Mouse (Mus musculus): ENCODE results near the gene Katnbl1. TPM values are rescaled to one million over a fixed set of nuclear protein-coding genes. Genes with fewer than 3 reads are reported as not detected.

The Katnbl1 gene
- total and polyA plus RNA-seq, 2 experiments from 2014 or later, result 3.5 to 13.3 TPM

GRCm38 (mm10) chr2:112460557-112460956 lies 81.5 kb downstream of the Katnbl1 start:
- TF ChIP-seq EP300 (IDR thresholded peaks at IDR 0.05; ENCODE audit: low read depth) (no peak), CTCF (IDR thresholded peaks at IDR 0.05; ENCODE audit: low read depth) (no peak)
- DNase-seq (ENCODE audit: low spot score) (no peak), ATAC-seq (ENCODE audit: insufficient read depth, low read depth) (no peak)
- H3K27ac ChIP-seq (ENCODE audit: low read depth), result no peak overlapping the region
- WGBS, result 89% methylated on average over 3 of the region's 3 CpGs
- no peaks in the 10 kb centered on the region for H3K27me3 ChIP-seq (ENCODE audit: control insufficient read depth, insufficient read depth, low read length)
- no peak overlapping the region for H3K4me3 ChIP-seq (ENCODE audit: low read depth, low read length)
- no peaks in the 10 kb centered on the region for H3K9me3 ChIP-seq (replicated peaks; ENCODE audit: control insufficient read depth, low read length)
- no peak overlapping the region for H3K9ac ChIP-seq (replicated peaks; ENCODE audit: low read depth, low read length)
- no peak overlapping the region for H3K4me2 ChIP-seq (ENCODE audit: low read depth, low read length)
- peaks cover 26% of the 10 kb centered on the region for H3K36me3 ChIP-seq (replicated peaks; ENCODE audit: control insufficient read depth, insufficient read depth, low read length)
- peaks cover 7% of the 10 kb centered on the region; the same call in 1 of the 2 replicates for H3K4me1 ChIP-seq (ENCODE audit: control insufficient read depth, insufficient read depth)

Other genes with a start within 250 kb of the Katnbl1 start
- gene Olfr1316, start 244.2 kb upstream of the Katnbl1 start, total RNA-seq (2014; rRNA removed; ENCODE audit: low replicate concordance), result not detected in 2 replicates
- gene Olfr1316, start 244.2 kb upstream of the Katnbl1 start, polyA plus RNA-seq (2015; fragmentation: Nextera tagmentation; extraction: Ambion mirVana), result not detected in 2 replicates
- gene Olfr1317, start 238.9 kb upstream of the Katnbl1 start, total RNA-seq (2014; rRNA removed; ENCODE audit: low replicate concordance), result not detected in 2 replicates
- not detected in 2 replicates for gene Olfr1317, start 238.9 kb upstream of the Katnbl1 start, polyA plus RNA-seq (2015; fragmentation: Nextera tagmentation; extraction: Ambion mirVana)
- gene Olfr1318, start 225.0 kb upstream of the Katnbl1 start, total RNA-seq (2014; rRNA removed; ENCODE audit: low replicate concordance), result not detected in 2 replicates
- gene Olfr1318, start 225.0 kb upstream of the Katnbl1 start, polyA plus RNA-seq (2015; fragmentation: Nextera tagmentation; extraction: Ambion mirVana), result not detected in 2 replicates
- gene Lpcat4, start 139.7 kb upstream of the Katnbl1 start, total RNA-seq (2014; rRNA removed; ENCODE audit: low replicate concordance), result 5.0 and 10.0 TPM in 2 replicates
- 3.1 and 3.6 TPM in 2 replicates for gene Lpcat4, start 139.7 kb upstream of the Katnbl1 start, polyA plus RNA-seq (2015; fragmentation: Nextera tagmentation; extraction: Ambion mirVana)
- gene Nutm1, start 119.9 kb upstream of the Katnbl1 start, total RNA-seq (2014; rRNA removed; ENCODE audit: low replicate concordance), result not detected in 2 replicates
- gene Nutm1, start 119.9 kb upstream of the Katnbl1 start, polyA plus RNA-seq (2015; fragmentation: Nextera tagmentation; extraction: Ambion mirVana), result not detected in 2 replicates
- 95.5 and 125 TPM in 2 replicates for gene Nop10, start 117.3 kb upstream of the Katnbl1 start, total RNA-seq (2014; rRNA removed; ENCODE audit: low replicate concordance)
- 148 and 154 TPM in 2 replicates for gene Nop10, start 117.3 kb upstream of the Katnbl1 start, polyA plus RNA-seq (2015; fragmentation: Nextera tagmentation; extraction: Ambion mirVana)
- 42.8 and 48.1 TPM in 2 replicates for gene Slc12a6, start 113.4 kb upstream of the Katnbl1 start, total RNA-seq (2014; rRNA removed; ENCODE audit: low replicate concordance)
- 6.5 and 7.2 TPM in 2 replicates for gene Slc12a6, start 113.4 kb upstream of the Katnbl1 start, polyA plus RNA-seq (2015; fragmentation: Nextera tagmentation; extraction: Ambion mirVana)
- not detected in 2 replicates for gene Gm21985, start 112.9 kb upstream of the Katnbl1 start, total RNA-seq (2014; rRNA removed; ENCODE audit: low replicate concordance)
- gene Gm21985, start 112.9 kb upstream of the Katnbl1 start, polyA plus RNA-seq (2015; fragmentation: Nextera tagmentation; extraction: Ambion mirVana), result not detected in 2 replicates
- gene Emc4, start 11.2 kb upstream of the Katnbl1 start, total RNA-seq (2014; rRNA removed; ENCODE audit: low replicate concordance), result 58.5 and 70.1 TPM in 2 replicates
- 104 and 110 TPM in 2 replicates for gene Emc4, start 11.2 kb upstream of the Katnbl1 start, polyA plus RNA-seq (2015; fragmentation: Nextera tagmentation; extraction: Ambion mirVana)
- gene Emc7, start 75.8 kb downstream of the Katnbl1 start, total RNA-seq (2014; rRNA removed; ENCODE audit: low replicate concordance), result 6.8 and 7.0 TPM in 2 replicates
- gene Emc7, start 75.8 kb downstream of the Katnbl1 start, polyA plus RNA-seq (2015; fragmentation: Nextera tagmentation; extraction: Ambion mirVana), result 22.6 and 22.7 TPM in 2 replicates
- gene Chrm5, start 101.6 kb downstream of the Katnbl1 start, total RNA-seq (2014; rRNA removed; ENCODE audit: low replicate concordance), result not detected in 2 replicates
- gene Chrm5, start 101.6 kb downstream of the Katnbl1 start, polyA plus RNA-seq (2015; fragmentation: Nextera tagmentation; extraction: Ambion mirVana), result not detected in 2 replicates
- gene Aven, start 113.8 kb downstream of the Katnbl1 start, total RNA-seq (2014; rRNA removed; ENCODE audit: low replicate concordance), result 5.2 and 26.5 TPM in 2 replicates
- gene Aven, start 113.8 kb downstream of the Katnbl1 start, polyA plus RNA-seq (2015; fragmentation: Nextera tagmentation; extraction: Ambion mirVana), result 2.6 and 4.7 TPM in 2 replicates

All from heart, postnatal 0 days (tissue).